Mouse (Mus musculus) lung, postnatal 10 days (tissue): ENCODE measurements at regions not wholly inside any gene's neighbourhood (a gene's known extent, or its start where the extent isn't known, plus 50 kb on each side); places are given as distances from the start of the nearest gene placed in this dataset.

Source experiments
- DNase-seq: peaks from one replicate; pipeline ENCODE4 v3.0.0; 2021

DNA sequence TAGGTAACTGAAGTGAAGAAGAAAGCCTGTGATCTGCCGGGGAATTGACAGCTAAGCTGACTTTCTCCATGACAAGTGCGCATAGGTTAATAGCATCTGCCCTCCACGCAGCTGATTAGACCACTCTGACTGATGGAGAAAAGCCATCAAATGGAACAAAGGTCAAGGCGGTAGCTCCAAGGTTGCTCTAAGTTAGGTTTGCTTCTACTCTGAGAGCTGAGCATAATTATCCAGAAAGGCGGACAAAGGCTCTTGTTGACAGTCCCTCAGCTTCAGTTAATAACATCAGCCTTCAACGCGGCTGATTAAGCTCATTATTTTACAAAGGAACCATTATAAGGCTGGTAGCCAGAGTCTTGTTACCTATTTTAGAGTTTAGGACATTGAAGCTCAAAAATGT lies 54.0 kb upstream of the Enpep start:
- no peak for DNase-seq

DNA sequence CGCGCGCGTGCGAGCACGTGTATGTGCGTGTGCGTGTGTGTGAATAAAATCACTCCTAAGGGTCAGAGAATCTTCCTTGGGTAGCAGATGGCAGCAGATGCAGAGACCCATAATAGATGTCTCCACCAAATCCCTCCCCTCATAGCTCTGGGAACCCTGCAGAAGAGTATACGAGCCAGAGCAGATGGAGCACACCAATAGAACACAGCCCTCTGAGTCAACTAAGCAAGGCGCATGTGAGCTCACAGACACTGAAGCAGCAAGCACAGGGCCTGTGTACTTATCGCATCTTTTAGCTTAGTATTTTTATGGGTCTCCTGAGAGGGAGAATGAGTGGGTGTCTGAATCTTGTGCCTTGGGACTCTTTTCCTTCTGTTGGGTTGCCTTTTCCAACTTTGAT lies 58.0 kb upstream of the Enpep start:
- DNase-seq = no peak

DNA sequence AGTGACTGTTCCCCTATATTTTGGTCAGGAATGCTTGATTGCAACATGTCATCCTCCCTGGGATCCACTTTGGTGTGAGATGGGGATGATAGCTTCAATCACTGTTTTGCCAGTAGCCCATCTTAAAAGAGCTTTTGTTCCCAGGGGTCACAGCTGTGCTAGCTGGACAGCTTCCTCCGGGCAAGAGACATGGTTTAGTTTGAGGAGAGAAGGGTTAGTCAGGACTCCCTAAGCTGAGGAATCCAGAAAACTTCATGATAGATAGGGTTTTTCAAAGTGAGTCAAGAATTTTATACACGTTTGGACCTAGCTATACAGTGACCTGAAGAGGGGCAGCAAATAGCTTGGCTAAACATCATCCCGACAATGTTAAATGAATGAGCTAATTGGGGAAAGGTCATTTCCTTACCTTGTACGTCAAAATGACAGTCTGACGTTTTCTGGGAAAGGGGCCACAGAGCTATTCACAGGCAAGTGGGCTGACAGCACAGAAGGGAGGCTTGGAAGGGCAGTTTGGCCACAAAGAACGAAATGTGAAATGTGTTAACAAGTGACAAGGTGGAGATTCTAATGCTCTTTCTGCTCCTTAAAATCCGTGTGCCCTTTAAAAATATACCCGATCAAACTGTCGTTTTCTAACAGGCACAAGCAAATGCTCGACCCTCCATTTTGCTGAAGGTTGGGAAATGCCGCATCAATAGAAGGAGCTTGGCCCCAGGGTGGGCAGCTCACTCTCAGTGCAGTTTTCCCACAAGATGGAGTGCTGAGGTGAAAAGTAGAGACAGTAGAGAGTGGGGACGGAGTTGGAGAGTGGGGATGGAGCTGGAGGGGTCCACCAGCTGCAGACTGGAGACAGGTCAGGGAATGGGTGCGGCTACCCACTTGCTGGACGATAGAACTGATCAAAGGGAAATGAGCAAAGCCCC lies 59.6 kb upstream of the Enpep start:
- DNase-seq = peak; percentile 12

DNA sequence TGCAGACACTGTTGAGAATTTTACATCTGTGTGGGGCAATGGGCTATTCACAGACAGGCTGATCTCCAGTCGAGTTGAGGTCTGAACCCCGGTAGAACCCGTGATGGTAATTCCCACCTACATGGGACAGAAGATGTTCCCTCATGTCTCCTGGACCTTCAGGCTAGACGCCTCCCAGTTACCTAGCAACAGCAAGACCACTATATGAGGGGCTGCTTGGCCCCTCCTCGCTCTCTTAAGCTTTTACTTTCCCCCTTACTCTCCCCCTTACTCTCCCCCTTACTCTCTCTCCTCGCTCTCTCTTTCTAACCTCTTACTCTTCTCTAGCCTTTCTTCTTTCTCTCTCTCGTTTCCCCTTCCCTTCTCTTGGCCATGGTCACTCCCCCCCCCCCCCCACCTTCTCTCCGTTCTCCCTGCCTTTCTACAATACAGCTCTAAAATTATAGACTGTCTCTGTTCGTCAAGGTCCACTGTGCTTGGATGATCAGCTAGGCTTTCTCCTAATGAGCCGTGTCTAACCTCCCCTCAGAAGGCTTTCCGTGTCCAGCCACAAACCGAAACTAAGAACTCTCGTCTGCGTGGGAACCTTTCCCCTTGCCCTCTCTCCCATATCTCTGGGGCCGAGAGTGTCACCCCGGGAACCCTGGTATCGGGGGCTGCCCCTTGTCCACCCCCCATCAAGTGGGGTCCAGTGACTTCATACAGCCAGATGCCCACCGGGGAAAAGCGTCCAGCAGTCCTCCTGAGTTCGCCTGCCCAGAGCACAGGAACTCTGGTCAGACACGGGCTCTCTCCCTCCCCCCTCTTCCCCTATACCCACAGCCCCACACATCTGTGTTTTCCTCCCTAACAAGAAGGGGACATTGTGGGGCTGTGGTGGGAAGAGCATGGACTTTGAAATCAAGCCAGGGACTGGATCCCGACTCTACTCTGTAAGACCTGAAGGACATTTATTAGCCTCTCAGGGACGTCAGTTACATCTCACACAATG lies 60.6 kb upstream of the Enpep start:
- DNase-seq = no peak

DNA sequence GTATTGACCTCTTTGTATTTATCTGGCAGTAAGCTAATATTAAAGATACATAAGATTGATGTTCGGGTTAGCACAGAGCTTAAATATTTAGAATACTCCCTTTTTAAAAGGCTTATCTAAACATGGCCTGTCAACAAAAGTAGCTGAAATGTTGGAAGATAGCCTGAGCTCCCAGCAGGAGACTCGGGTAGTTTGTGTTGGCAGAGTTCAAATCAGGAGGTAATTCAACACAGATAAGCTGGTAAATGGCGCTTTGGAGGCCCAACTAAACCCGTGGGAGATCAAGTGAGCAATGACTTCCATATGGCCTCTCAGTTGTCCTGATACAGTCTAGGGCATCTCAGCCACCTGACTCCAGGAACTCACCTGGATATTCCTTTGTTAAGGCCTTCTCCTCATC lies 65.0 kb upstream of the Enpep start:
- no peak for DNase-seq

DNA sequence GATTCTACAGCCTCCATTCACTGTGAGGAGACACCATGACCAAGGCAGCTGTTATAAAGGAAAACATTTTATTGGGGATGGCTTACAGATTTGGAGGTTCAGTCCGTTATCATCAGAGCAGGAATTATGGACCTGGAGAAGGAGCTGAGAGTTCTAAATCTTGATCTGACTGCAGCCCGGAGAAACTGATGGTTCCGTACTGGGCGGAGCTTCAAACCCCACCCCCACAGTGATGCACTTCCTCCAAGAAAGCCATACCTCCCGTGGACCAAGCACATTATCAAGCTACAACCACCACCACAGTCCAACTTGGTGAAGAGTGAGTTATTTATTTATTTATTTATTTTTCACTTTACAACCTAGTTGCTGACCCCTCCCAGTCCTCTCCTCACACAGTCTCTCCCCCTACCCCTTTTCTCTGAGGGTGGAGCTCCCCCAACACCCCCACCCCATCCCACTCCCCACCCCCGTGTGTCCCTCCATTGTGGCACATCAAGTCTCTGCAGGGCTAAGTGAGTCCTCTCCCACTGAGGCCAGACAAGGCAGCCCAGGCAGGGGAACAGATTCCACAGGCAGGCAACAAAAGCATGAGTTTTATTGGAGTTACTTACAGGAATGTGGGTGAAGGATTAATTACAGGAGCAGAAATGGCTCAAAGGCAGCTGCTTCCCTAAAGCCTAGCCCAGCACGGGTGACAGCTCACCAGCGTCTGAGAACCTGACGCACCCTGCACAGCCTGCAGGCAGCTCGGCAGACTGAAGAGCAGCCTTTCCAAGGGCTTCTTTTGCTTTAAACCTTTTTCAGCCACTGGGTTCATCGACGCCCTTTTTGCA lies 67.8 kb upstream of the Enpep start:
- DNase-seq = no peak

DNA sequence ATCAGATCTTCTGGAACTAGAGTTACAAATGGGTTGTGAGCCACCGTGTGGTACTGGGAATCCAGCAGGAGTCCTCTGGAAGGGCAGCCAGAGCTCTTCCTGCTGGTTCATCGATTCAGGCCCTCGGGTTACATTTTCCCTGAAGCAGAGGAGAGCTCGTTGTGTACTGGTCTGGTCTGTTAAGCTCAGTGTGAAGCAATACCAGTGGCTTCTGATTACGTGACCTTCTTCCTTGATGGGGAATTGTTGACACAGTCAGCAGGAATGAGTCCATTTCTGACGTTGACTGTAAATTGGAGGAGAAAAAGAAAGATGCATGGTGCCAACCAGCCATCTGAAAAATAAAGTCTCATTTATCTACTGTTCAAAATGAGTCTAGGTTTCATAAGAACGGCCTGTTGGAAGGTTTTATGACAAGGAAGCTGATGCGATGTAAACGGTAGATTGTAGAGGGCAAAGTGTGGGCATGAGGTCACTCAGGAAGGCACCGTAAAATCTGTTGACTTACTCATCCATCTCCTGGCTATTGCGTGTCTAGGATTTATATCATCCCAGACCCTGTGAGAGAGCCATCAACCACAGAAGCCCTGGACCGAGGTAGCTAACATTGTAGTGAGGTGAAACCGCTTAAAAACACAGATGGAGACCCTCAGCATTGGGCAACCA lies 79.0 kb upstream of the Enpep start:
- DNase-seq = no peak

DNA sequence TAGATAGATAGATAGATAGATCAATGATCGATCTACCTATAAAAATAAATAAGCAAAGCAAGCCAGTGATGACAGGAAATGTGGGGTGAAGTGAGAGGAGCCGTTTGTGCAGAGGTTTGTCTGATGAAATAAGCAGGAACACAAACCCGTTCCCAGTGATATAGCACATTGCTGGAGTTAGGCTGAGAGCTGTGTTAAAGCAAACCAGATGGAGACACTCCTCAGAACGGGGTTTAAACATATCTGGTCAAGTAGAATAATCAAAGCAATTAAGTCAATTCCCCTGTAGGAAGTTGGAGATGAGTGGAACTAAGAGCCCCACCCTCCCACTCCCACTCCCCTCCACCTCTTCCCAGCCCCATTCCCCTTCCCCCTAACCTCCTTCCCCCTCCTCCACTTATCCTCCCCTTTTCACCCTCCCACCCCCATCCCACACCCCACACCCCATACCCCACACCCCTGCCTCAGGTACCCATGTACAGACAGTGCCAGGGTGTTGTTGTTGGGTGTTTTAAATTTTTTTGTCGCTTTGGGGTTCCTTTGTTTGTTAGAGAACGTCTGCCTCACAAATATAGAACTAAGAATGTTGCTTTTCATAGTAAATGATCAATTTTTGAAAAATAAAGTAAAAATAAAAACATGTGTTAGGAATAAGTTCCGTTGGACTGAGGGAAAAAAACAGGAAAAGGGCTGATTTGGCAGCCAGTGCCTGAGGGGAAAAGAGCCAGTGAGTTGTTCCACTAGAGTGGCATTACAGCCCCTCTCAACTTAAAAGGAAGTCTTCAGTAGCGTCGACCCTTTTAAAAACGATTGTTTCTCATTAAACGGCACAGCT lies 79.8 kb upstream of the Enpep start:
- no peak for DNase-seq

DNA sequence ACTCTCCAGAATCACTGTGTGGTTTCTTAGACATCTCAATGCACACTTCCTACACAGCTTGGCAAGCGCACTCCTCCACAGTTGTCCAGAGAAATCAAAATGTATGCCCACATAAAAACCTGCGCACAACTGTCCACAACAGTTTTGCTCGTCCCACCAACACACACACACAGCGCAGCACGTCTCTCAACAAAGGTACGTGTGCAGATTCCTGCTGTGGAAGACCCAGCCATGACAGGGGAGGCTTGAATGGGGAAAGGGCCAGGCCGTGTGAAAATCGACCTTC lies 80.4 kb upstream of the Enpep start:
- no peak for DNase-seq

DNA sequence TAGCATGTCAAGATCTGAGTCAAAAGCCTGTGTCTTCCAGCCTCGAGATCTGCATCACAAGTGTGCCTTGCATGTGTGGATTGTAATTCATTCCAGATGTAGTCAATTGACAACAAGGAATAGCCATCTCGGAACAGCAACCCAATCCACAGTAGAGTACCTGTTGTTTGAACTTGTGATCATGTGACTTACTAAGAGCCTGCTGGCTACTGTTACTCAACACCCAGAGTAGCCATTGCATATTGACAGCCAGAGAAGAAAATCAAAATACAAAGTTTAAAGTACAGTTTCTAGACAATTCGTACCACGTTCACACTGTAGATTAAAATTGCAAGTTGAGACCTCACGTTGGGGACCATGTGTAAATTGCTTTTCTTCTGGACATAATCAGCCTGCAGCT lies 83.1 kb upstream of the Enpep start:
- no peak for DNase-seq

DNA sequence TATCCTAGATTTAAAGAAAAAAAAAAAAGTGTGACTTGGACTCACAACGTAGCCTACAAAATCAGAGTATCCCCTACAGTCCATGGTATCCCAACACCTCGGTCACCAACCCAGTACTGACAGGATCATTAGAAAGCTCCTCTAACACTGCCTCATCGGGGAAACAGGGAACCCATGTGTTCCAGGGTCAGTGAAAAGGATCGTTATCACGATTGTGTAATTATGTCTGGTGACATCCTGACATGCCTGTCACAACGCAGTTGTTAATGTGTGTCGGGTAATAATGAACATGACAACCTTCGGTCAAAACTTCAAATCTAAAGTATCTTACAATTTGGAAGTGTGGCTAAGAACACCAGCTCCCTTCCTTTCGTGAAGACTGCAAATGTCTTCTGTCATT lies 83.8 kb upstream of the Enpep start:
- DNase-seq = no peak

DNA sequence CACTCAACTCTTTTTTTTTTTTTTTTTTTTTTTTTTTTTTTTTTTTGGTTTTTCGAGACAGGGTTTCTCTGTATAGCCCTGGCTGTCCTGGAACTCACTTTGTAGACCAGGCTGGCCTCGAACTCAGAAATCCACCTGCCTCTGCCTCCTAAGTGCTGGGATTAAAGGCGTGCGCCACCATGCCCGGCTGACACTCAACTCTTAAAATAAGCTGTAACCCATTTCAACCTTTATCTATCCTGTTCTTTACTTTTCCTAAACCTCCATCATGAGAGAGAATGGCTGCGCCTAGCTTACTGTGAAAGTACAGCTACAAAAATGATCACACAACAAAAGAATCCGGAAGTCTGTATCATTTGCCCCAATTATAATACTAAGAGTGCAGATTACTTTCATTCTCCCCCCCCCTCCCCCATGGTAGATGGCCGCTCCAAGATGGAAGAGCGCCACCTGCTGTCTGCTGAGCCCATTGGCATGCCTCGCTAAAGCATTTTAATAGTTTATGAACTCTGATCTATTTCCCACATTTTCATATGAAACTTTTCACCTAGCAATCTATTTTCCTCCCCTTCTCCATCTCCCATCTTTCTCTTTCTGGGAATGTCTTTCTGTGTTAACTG lies 89.2 kb upstream of the Enpep start:
- DNase-seq = peak; percentile 46

DNA sequence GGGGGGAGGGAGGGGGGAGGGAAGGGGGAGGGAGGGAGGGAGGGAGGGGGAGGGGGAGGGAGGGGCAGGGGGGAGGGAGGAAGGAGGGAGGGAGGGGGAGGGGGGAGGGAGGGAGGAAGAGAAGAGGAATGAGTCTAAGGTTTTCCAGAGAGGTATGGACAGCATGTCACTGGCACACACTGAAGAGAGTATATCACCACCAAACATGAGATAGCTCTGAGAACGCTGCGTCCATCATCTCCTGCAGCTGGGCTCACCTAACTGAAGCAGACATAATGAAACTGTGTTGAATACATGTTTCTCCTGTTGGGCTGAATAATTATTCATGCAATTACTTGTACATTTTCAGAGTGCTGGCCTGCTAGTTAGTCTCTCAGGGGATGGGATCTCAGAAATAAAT lies 96.2 kb upstream of the Enpep start:
- no peak for DNase-seq

DNA sequence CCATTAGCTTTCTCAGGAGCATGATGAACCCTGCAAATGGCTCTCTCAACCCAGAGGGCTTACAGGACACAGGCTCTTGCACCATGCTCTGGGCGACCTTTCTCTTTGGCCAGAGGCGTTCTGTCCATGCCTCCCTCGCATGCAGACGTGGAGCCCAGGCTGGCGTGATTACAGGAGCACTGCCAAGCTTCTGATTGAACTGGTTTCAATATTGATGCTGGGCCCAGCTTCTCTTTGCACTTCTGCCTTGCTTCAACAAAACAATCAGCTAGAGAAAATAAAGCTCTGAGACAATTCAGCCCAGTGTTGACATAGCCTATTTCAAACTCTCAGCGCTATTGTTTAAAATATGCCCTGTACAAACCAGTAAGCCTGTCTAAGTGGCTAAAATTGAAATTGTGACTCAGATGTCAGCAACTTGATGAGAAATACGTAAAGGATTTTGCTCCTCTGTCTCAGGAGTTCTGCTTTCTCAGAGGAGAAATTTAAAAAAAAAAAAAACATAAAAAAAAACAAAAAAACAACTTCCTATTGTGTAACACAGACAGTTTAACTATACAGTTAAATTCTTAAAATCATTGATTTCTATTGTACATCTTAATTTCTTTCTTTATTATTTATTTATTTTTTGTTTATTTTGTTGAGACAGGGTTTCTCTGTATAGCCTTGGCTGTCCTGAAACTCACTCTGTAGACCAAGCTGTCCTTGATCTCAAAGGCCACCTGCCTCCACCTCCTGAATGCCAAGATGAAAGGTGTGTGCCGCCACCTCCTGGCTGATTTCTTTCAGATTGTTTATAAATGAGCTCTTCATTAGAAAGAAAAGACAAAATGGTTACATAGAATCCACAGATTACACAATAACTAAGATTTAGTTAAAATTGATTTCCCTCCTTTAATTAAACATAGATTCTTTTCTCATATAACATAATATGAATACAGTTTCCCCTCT lies 96.9 kb upstream of the Enpep start:
- DNase-seq = peak; percentile 14

DNA sequence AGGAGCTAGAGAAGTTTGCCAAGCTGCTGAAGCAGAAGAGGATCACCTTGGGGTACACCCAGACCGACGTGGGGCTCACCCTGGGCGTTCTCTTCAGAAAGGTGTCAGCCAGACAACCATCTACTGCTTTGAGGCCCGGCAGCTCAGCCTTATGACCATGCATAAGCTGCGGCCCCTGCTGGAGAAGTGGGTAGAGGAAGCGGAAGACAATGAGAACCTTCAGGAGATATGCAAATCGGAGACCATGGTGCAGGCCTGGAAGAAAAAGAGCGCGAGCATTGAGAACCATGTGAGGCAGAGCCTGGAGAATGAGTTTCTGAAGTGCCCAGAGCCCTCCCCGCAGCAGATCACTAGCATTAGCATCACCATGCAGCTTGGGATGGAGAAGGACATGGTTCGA lies 98.1 kb upstream of the Elovl6 start:
- DNase-seq = peak; percentile 6

DNA sequence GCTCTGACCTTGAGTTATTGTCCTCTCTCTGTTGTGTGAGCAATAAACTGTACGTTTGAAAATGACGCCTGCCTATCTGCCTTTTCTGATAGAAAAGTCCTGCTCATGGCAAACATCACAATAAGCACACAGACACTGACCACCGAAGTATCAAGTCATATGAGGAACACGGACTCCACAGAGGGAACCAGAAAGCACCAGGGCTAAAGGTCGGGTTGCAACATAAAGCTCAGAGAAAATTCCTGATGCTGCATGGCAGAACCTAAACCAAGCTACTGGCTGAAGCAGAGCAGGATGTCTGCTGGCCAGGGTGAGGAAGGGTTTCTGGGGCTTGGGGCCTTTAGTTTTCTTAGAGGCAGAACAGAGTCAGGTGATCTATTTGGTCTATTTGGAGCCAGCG lies 94.5 kb upstream of the Elovl6 start:
- no peak for DNase-seq

DNA sequence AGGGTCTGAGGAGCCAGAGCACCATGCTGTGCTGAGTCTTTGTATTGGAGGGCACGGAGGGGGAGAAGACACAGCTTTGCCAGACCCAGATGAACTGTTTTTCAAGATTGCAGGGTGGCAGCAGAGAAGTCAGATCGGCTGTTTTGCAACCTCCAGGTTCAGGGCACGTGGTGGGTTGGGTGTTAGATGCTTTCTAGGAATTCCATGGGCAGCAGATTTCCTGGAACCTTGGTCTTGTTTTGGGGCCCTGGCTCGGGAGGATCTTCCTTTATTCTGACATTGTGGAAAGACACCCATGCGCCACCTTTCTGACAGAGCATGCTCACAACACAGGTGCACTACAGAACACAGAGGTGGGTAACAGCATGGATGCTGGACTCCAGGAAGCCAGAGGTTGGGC lies 89.4 kb upstream of the Elovl6 start:
- DNase-seq = no peak

DNA sequence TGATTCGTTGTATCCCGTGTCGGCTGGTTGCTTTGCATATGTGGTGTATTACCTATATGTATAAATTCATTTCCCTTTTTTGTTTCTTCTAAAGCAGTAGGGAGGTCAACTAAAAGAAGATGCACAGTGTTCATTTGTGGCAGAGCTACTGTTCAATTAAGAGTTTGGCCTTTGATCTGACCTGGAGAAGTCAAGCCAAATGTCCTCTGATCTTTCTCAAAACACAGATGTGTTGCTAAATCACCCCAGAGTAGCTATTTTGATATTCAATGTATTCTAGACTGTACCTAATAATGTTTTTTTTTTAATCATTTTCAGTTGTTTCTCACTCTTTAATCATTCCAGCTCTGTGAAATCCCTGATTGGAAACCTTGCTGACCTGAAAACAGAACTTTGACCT lies 87.9 kb upstream of the Elovl6 start:
- DNase-seq = no peak

DNA sequence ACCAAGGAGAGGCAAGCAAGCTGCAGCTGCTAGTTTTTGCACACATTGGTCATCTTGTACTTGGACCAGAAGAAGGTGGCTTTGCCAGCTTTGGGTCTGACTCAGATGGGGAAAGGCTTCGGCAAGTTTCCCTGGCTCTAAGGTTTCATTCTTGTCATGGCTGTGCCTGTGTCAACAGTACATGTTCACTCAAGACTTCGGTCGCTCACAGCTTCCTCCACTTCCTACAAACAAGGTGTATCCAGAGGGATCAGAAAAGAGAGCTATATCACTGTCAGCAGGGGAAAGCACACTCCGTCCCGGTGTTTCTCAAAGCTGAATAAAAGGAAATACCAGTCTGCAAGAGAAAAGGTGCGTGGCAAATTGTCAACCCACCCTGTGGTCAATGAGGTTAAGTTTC lies 86.2 kb upstream of the Elovl6 start:
- DNase-seq = no peak

DNA sequence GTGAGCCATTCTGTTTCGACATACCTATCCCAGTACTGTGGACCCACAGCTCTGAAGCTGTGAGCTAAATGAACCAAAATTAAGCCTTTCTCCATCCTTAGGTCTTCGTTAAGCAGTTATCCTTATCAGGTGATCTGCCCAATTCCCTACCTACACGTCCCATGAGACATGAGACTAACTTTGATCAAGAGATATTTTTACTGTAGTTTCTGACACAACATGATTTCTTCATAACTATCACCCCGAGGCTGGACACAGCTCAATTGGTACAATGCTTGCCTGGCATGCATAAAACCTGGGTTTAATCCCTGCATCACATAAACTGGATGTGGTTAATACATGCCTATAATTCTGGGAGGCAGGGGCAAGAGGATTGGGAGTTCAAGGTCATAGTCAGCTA lies 82.2 kb upstream of the Elovl6 start:
- DNase-seq = no peak
